Mouse (Mus musculus) G1E (cell line): ENCODE data around the gene Gm20683. TPM values are rescaled to one million over a fixed set of nuclear protein-coding genes. Genes with fewer than 3 reads are reported as not detected.

Experiments used
- ATAC-seq: 2 replicates; pipeline ENCODE4 v1.8.0; 2016; ENCODE audit warnings: mild to moderate bottlenecking; ENCODE audit not compliant: insufficient number of reproducible peaks, poor library complexity, low FRiP score, severe bottlenecking; ENCODE audit errors: extremely low read depth
- DNase-seq: peaks from one replicate; pipeline ENCODE4 v3.0.0; 2012; ENCODE audit warnings: low spot score
- H3K27me3 ChIP-seq: 2 replicates; pipeline ENCODE4 v1.6.1; 2012; ENCODE audit warnings: mild to moderate bottlenecking, low read length, inconsistent platforms; ENCODE audit not compliant: insufficient read depth
- H3K36me3 ChIP-seq: replicated peaks from 2 replicates; pipeline ENCODE3; 2012; ENCODE audit warnings: mild to moderate bottlenecking, inconsistent platforms
- H3K4me1 ChIP-seq: 2 replicates; pipeline ENCODE4 v1.6.1; 2012; ENCODE audit warnings: low read depth, low read length, inconsistent platforms, mixed read lengths; ENCODE audit not compliant: insufficient read depth
- H3K4me3 ChIP-seq: 2 replicates; pipeline ENCODE4 v1.5.1; 2012; ENCODE audit warnings: low read depth, mild to moderate bottlenecking, inconsistent platforms, low read length, moderate library complexity, mixed read lengths
- H3K9me3 ChIP-seq: replicated peaks from 2 replicates; pipeline ENCODE4 v1.6.1; 2012; ENCODE audit warnings: inconsistent platforms
- CTCF ChIP-seq: IDR thresholded peaks from 2 replicates; pipeline ENCODE4 v1.5.1; 2012; ENCODE audit warnings: low read depth, low read length, inconsistent platforms, mixed read lengths
- GATA1 ChIP-seq: IDR thresholded peaks from 2 replicates; pipeline ENCODE4 v1.6.1; 2012; ENCODE audit warnings: borderline replicate concordance, low read length, inconsistent platforms, mixed read lengths
- GATA2 ChIP-seq: IDR thresholded peaks from 2 replicates; pipeline ENCODE4 v1.6.1; 2012; ENCODE audit warnings: low read depth, low read length, inconsistent platforms, borderline replicate concordance
- POLR2AphosphoS5 ChIP-seq: IDR thresholded peaks from 2 replicates; pipeline ENCODE4 v1.6.1; 2012; ENCODE audit warnings: low read depth, low read length, inconsistent platforms; ENCODE audit not compliant: insufficient replicate concordance
- TAL1 ChIP-seq: conservative IDR thresholded peaks from 2 replicates; pipeline ENCODE4 v1.6.1; 2012; ENCODE audit warnings: low read depth, low read length, inconsistent platforms, mixed read lengths
- polyA plus RNA-seq: library from polyadenylated mRNA; stranded (reverse); fragments of >175 nt; gene quantifications from 2 replicates; pipeline ENCODE4 v1.2.3, GENCODE M21; 2012
- total RNA-seq, 2 experiments: library from RNA; stranded (forward) in 1 of 2; stranded (reverse) in 1 of 2; fragments of 200-1000 nt in 1 of 2; fragments of >200 nt in 1 of 2; fragmentation: Nextera tagmentation in 1 of 2; gene quantifications; 2 replicates each; pipeline ENCODE4 v1.2.3; 2014 to 2017

Gene Gm20683
- total and polyA plus RNA-seq, 3 experiments = 1.1 to 12.4 (median 3.0) TPM

- H3K9me3 ChIP-seq = no peaks in the 10 kb centered on the region
- peaks cover 54% of the 10 kb centered on the region for H3K36me3 ChIP-seq
- peaks cover 63% of the 10 kb centered on the region for H3K4me1 ChIP-seq
- DNase-seq (no peak), ATAC-seq (no peak)
- H3K27me3 ChIP-seq = no peaks in the 10 kb centered on the region
- no peak for TF ChIP-seq TAL1
- TF ChIP-seq GATA1 = no peak
- no peak for TF ChIP-seq POLR2AphosphoS5
- no peak for TF ChIP-seq GATA2
- no peak for TF ChIP-seq CTCF
- no peak overlapping the region for H3K4me3 ChIP-seq
Observed at GRCm38 (mm10) chr17:25794197-25794596, 47.4 kb downstream of the Gm20683 start.

GRCm38 (mm10) chr17:25792615-25793014 is 48.9 kb downstream of the Gm20683 start, which contains the start of gene Fam173a:
Gene Fam173a (minus strand): TSS chr17:25792901.
- peaks cover 65% of the 10 kb centered on the region for H3K4me1 ChIP-seq
- H3K36me3 ChIP-seq = peaks cover 69% of the 10 kb centered on the region

GRCm38 (mm10) chr17:25791843-25792527 is 49.6 kb downstream of the Gm20683 start:
- peak; percentile 71 for DNase-seq
- H3K36me3 ChIP-seq = peaks cover 75% of the 10 kb centered on the region
- H3K4me3 ChIP-seq = peak overlapping the region; percentile 80
- H3K9me3 ChIP-seq = no peaks in the 10 kb centered on the region
- peak; percentile 30 for ATAC-seq
- no peaks in the 10 kb centered on the region for H3K27me3 ChIP-seq
- TF ChIP-seq TAL1 (no peak), GATA1 (no peak), GATA2 (no peak), POLR2AphosphoS5 (no peak), CTCF (no peak)
- H3K4me1 ChIP-seq = peaks cover 59% of the 10 kb centered on the region

More at GRCm38 (mm10) chr17:25792615-25793014, 48.9 kb downstream of the Gm20683 start, which contains the start of gene Fam173a:
- ATAC-seq (0 out of 2 replicates have a peak, but pooled peaks have one; percentile 42), DNase-seq (peak; percentile 87)
- H3K27me3 ChIP-seq = no peaks in the 10 kb centered on the region
- H3K4me3 ChIP-seq = peak within 1 kb of the TSS; percentile 80
- TF ChIP-seq GATA2 (no peak), CTCF (no peak), POLR2AphosphoS5 (no peak), GATA1 (no peak), TAL1 (no peak)
- H3K9me3 ChIP-seq = no peaks in the 10 kb centered on the region

- ATAC-seq (no peak), DNase-seq (no peak)
- Histone ChIP-seq H3K36me3 (peaks cover 81% of the 10 kb centered on the region), H3K4me1 (peaks cover 61% of the 10 kb centered on the region), H3K9me3 (no peaks in the 10 kb centered on the region), H3K4me3 (peak overlapping the region; percentile 80), H3K27me3 (no peaks in the 10 kb centered on the region)
- no peak for TF ChIP-seq GATA1
- TF ChIP-seq CTCF = no peak
- TF ChIP-seq TAL1 = no peak
- TF ChIP-seq POLR2AphosphoS5 = no peak
- TF ChIP-seq GATA2 = no peak
Observed at GRCm38 (mm10) chr17:25791320-25791842, 50.2 kb downstream of the Gm20683 start.

GRCm38 (mm10) chr17:25786781-25787504 is 54.6 kb downstream of the Gm20683 start:
- H3K4me1 ChIP-seq = peaks cover 49% of the 10 kb centered on the region
- TF ChIP-seq POLR2AphosphoS5 = no peak
- no peak for TF ChIP-seq GATA1
- no peak for TF ChIP-seq CTCF
- TF ChIP-seq TAL1 = no peak
- no peak for TF ChIP-seq GATA2
- DNase-seq (no peak), ATAC-seq (no peak)
- H3K9me3 ChIP-seq = no peaks in the 10 kb centered on the region
- no peaks in the 10 kb centered on the region for H3K27me3 ChIP-seq
- H3K36me3 ChIP-seq = peaks cover 78% of the 10 kb centered on the region
- H3K4me3 ChIP-seq = no peak overlapping the region

- peaks cover 46% of the 10 kb centered on the region for H3K4me1 ChIP-seq
- peak within 1 kb of the TSS; percentile 79 for H3K4me3 ChIP-seq
- TF ChIP-seq GATA1 (no peak), GATA2 (no peak), TAL1 (no peak), CTCF (no peak), POLR2AphosphoS5 (no peak)
- no peaks in the 10 kb centered on the region for H3K27me3 ChIP-seq
- peaks cover 83% of the 10 kb centered on the region for H3K36me3 ChIP-seq
- DNase-seq (no peak), ATAC-seq (no peak)
- no peaks in the 10 kb centered on the region for H3K9me3 ChIP-seq
Observed at GRCm38 (mm10) chr17:25786280-25786679, 55.3 kb downstream of the Gm20683 start, which contains the start of gene Ccdc78. Gene Ccdc78 (plus strand): TSS chr17:25786580.
